Mouse (Mus musculus) erythroblast, embryonic 14.5 days (primary cell): Measurements from ENCODE around the gene Ankrd6.

Experiments
- GATA1 ChIP-seq: IDR thresholded peaks from 2 replicates; pipeline ENCODE4 v1.6.1; 2012; ENCODE audit warnings: low read length, inconsistent platforms, mixed read lengths
- TAL1 ChIP-seq: IDR thresholded peaks from 3 replicates; pipeline ENCODE4 v1.6.1; 2012; ENCODE audit warnings: low read length, inconsistent platforms, mixed read lengths

- TF ChIP-seq GATA1: no peak
- no peak for TF ChIP-seq TAL1
Observed at GRCm38 (mm10) chr4:32977331-32977730, 26.7 kb upstream of the Ankrd6 start.
